Mouse (Mus musculus) left cerebral cortex, postnatal 14 days (tissue): Measurements from ENCODE around the gene Rnf44. TPM values are rescaled to one million over a fixed set of nuclear protein-coding genes. Genes with fewer than 3 reads are reported as not detected.

Experiments
- DNase-seq, 2 experiments: peaks; one replicate each; pipeline ENCODE4 v3.0.0; 2021 to 2022; ENCODE audit warnings: low spot score in 2 of 2, mixed read lengths in 1 of 2
- intact Hi-C: fragments of 180-260 bp; cut with DNase I; formaldehyde crosslinking; loops from one replicate; pipeline ENCODE4 v1.15.1; 2025
- long read RNA-seq, 2 experiments: library from polyadenylated mRNA; stranded (forward); transcript quantifications; one replicate each; pipeline ENCODE4 v2.0.0; 2021
- total RNA-seq, 2 experiments: library from RNA; stranded (reverse); gene quantifications; 2 replicates each; pipeline ENCODE4 v1.2.3; 2021

The Rnf44 gene
- 100 to 1,000 TPM; 138 to 149 TPM for total RNA-seq
- long read RNA-seq, experiment 1, partial matches to known transcripts: 7 of 38 reads
- long read RNA-seq, experiment 1, other reads (novel, unspliced or antisense): 28 of 38 reads
- long read RNA-seq, experiment 2, transcript Rnf44-201 (11 exons, 3,734 nt): major isoform, 6 of 51 reads
- long read RNA-seq, experiment 2, partial matches to known transcripts: 10 of 51 reads
- long read RNA-seq, experiment 2, other reads (novel, unspliced or antisense): 34 of 51 reads

GRCm38 (mm10) chr13:54693558-54694347 is at the start of gene Rnf44:
TSS of gene Rnf44 (minus strand) at chr13:54693907.
- peak; percentile 99 for DNase-seq
- intact Hi-C loops: no loop called here

- DNase-seq: no peak
These were observed 44.5 kb upstream of the Rnf44 start for GRCm38 (mm10) chr13:54738213-54738601.

GRCm38 (mm10) chr13:54737488-54738212 is 43.9 kb upstream of the Rnf44 start:
- DNase-seq: no peak
- intact Hi-C loops: no loop called here

More at GRCm38 (mm10) chr13:54738213-54738601, 44.5 kb upstream of the Rnf44 start:
- intact Hi-C loops: no loop called here

- intact Hi-C loops: no loop called here
- DNase-seq: no peak
These were observed 43.2 kb upstream of the Rnf44 start for GRCm38 (mm10) chr13:54736931-54737330.

- intact Hi-C loops: no loop called here
- DNase-seq: no peak
These were observed 32.4 kb upstream of the Rnf44 start for GRCm38 (mm10) chr13:54726131-54726530.

- DNase-seq: no peak
These were observed 29.4 kb upstream of the Rnf44 start for GRCm38 (mm10) chr13:54723143-54723542.

GRCm38 (mm10) chr13:54716916-54717315 is 23.2 kb upstream of the Rnf44 start:
- intact Hi-C loops: loop anchor here (2.0 to 10.0 kb wide), 3 partner anchors 42 to 358 kb away; no protein-coding TSS in a partner anchor
- peak; percentile 68 to 75 for DNase-seq

More at GRCm38 (mm10) chr13:54723143-54723542, 29.4 kb upstream of the Rnf44 start:
- intact Hi-C loops: no loop called here

GRCm38 (mm10) chr13:54714996-54715395 is 21.3 kb upstream of the Rnf44 start:
- no peak for DNase-seq
- intact Hi-C loops: loop anchor here (5.0 to 10.0 kb wide), 2 partner anchors 82 to 360 kb away; no protein-coding TSS in a partner anchor

- no peak for DNase-seq
- intact Hi-C loops: loop anchor here (10.0 kb wide), 1 partner anchor 360 kb away; no protein-coding TSS in a partner anchor
These were observed 20.7 kb upstream of the Rnf44 start for GRCm38 (mm10) chr13:54714393-54714792.

GRCm38 (mm10) chr13:54710866-54711265 is 17.2 kb upstream of the Rnf44 start:
- intact Hi-C loops: loop anchor here (10.0 kb wide), 1 partner anchor 364 kb away; no protein-coding TSS in a partner anchor
- DNase-seq: no peak

- no peak for DNase-seq
- intact Hi-C loops: no loop called here
These were observed 11.2 kb upstream of the Rnf44 start for GRCm38 (mm10) chr13:54704890-54705289.

GRCm38 (mm10) chr13:54702507-54702906 is 8.8 kb upstream of the Rnf44 start:
- intact Hi-C loops: no loop called here
- no peak for DNase-seq

- no peak for DNase-seq
- intact Hi-C loops: no loop called here
These were observed 7.5 kb upstream of the Rnf44 start, which contains the start of gene Cdhr2 for GRCm38 (mm10) chr13:54701243-54701642. TSS of gene Cdhr2 (plus strand) at chr13:54701461.

GRCm38 (mm10) chr13:54695479-54696230 is 1.9 kb upstream of the Rnf44 start:
- intact Hi-C loops: no loop called here

GRCm38 (mm10) chr13:54694348-54695060 is 797 bp upstream of the Rnf44 start:
- intact Hi-C loops: no loop called here
- peak in 1 of 2 experiments; percentile 25 for DNase-seq

More at GRCm38 (mm10) chr13:54695479-54696230, 1.9 kb upstream of the Rnf44 start:
- no peak for DNase-seq

GRCm38 (mm10) chr13:54692711-54693557 is 773 bp downstream of the Rnf44 start:
- intact Hi-C loops: no loop called here
- peak in 1 of 2 experiments; percentile 50 for DNase-seq

GRCm38 (mm10) chr13:54691737-54692136 is 2.0 kb downstream of the Rnf44 start:
- no peak for DNase-seq
- intact Hi-C loops: no loop called here
